Mouse (Mus musculus): ENCODE measurements around the gene Crk. TPM values are rescaled to one million over a fixed set of nuclear protein-coding genes. Genes with fewer than 3 reads are reported as not detected.
A peak's percentile ranks its signal among the peaks of the same experiment; 100 is the strongest.
"Not testable (repeated sequence)": the region's sequence is repeated elsewhere in the genome, so short reads cannot be mapped to it uniquely, and the experiment has no call there.

Gene Crk
- polyA plus RNA-seq, 1 experiment from 2014 or later, result 137 TPM

GRCm38 (mm10) chr11:75674875-75675274 is 4.2 kb upstream of the Crk start:
- no peaks in the 10 kb centered on the region for H3K27me3 ChIP-seq (replicated peaks)
- 0 out of 2 replicates have a peak, but pooled peaks cover 3% of the 10 kb centered on the region for H3K4me1 ChIP-seq
- ATAC-seq (ENCODE audit: low FRiP score, low read depth), result no peak
- H3K9ac ChIP-seq, result no peak overlapping the region
- no peaks in the 10 kb centered on the region for H3K9me3 ChIP-seq
- H3K4me2 ChIP-seq (replicated peaks), result no peak overlapping the region
- H3K36me3 ChIP-seq, result peaks cover 3% of the 10 kb centered on the region; the same call in 1 of the 2 replicates
- H3K27ac ChIP-seq, result no peak overlapping the region
- 80% methylated on average over 3 of the region's 3 CpGs for WGBS
- no peak overlapping the region for H3K4me3 ChIP-seq

DNA sequence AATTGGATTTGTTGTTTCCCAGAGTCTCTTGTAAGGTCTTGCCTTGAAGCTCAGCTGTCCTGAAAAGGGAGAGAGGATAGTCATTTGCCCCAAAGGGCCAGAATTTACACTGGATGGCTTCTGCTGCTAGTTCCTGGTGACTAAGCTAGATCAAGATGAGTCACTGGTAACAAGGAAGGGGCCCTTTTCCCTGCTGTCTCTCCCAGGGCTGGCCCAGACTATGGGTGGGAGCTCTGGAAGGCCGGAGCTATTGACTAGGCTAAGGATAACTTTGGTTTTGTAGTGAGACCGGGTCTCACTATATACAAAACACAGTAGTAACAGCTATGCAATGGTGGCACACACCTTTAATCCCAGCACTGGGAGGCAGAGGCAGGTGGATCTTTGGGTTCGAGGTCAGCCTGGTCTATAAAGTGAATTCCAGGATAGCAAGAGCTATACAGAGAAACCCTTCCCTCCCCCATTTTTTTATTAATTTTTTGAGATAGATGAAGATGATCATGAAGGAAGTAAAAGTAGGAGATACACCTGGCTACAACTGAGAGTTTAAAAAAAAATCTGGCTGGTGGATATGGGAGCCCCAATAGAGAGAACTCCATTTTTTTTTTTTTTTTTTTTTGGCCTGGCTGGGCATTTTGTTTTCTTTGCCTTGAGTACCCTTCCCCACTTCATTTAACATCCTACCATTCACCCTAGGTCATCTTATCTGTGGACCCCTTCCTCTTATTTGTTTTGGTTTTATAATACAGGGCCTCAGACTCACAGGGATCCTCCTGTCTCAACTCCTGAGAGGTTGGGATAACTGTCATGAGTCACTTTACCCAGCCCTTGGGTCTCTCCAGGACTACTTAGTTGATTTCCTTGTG is 945 bp upstream of the Crk start:
- ATAC-seq (ENCODE audit: low FRiP score, low read depth), result no peak
- Histone ChIP-seq H3K4me3 (peak overlapping the region; percentile 97), H3K27me3 (replicated peaks) (no peaks in the 10 kb centered on the region), H3K4me2 (replicated peaks) (peak overlapping the region; percentile 93), H3K27ac (no peak overlapping the region), H3K9me3 (no peaks in the 10 kb centered on the region), H3K36me3 (no peaks in the 10 kb centered on the region), H3K9ac (0 out of 2 replicates have a peak overlapping the region, but pooled peaks have one; percentile 95), H3K4me1 (peaks cover 12% of the 10 kb centered on the region)
- 85% methylated on average over 3 of the region's 3 CpGs for WGBS

GRCm38 (mm10) chr11:75679439-75680171 is 546 bp downstream of the Crk start:
- Histone ChIP-seq H3K27ac (peak overlapping the region; percentile 82), H3K9ac (peak overlapping the region; percentile 95), H3K4me2 (replicated peaks) (peak overlapping the region; percentile 93), H3K4me3 (peak overlapping the region; percentile 97), H3K36me3 (0 out of 2 replicates have a peak, but pooled peaks cover 6% of the 10 kb centered on the region), H3K9me3 (no peaks in the 10 kb centered on the region), H3K27me3 (replicated peaks) (no peaks in the 10 kb centered on the region), H3K4me1 (peaks cover 12% of the 10 kb centered on the region)
- peak; percentile 81 for ATAC-seq (ENCODE audit: low FRiP score, low read depth)
- under 1% methylated on average over 43 of the region's 43 CpGs for WGBS

- no peak overlapping the region for H3K27ac ChIP-seq
- no peaks in the 10 kb centered on the region for H3K27me3 ChIP-seq (replicated peaks)
- H3K36me3 ChIP-seq, result 0 out of 2 replicates have a peak, but pooled peaks cover 9% of the 10 kb centered on the region
- no peak overlapping the region for H3K4me2 ChIP-seq (replicated peaks)
- ATAC-seq (ENCODE audit: low FRiP score, low read depth), result no peak
- WGBS, result 95% methylated on average over 5 of the region's 5 CpGs
- H3K4me3 ChIP-seq, result no peak overlapping the region
- no peak overlapping the region for H3K9ac ChIP-seq
- H3K9me3 ChIP-seq, result no peaks in the 10 kb centered on the region
- H3K4me1 ChIP-seq, result peaks cover 9% of the 10 kb centered on the region
Measured at GRCm38 (mm10) chr11:75684462-75684861, 5.4 kb downstream of the Crk start.

DNA sequence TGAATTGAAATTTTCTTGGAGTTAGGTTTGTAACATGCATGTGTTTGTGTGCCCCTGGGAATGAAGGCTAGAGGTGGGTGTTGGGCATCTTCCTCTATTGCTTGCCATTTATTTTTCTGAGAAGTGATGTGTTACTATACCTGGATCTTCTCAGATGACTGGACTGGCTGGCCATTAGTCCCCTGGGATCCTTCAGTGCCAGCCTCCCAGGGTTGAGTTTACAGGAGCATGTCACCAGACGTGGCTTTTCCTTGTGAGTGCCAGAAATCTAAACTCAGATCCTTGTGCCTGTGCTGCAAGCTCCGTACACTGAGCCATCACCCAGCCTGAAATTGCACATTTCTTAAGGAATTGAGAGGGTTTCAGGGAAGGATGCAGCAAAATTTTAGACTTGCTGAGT is 5.9 kb downstream of the Crk start:
- no peak overlapping the region for H3K9ac ChIP-seq
- WGBS, result 75% methylated on average over 2 of the region's 2 CpGs

DNA sequence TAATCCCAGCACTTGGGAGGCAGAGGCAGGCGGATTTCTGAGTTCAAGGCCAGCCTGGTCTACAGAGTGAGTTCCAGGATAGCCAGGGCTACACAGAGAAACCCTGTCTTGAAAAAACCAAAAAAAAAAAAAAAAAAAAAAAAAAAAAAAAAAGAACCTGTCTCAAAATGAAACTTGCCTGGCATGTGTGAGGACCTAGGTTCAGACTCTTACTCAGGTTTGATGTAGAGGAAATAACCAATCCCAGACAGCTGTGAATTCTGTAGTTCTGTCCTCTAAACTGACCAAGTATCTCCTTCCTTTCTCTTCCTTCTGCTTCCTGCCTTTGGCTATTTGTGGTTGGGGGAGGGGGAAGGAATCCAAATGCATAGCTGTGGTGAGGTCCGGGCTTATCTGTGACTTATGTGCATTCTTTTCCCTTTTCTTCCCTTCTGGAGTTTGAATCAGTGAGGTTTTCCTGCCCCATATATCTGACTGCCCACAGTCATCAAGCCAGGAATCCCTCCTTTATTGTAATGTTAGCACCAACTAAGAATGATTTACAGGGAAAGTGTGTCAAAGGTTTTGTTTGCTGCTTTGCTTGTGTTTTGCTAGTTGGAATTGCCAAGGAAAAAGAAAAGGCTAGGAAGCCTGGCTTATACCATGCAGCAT is 8.4 kb downstream of the Crk start:
- ATAC-seq (ENCODE audit: low FRiP score, low read depth), result no peak
- Histone ChIP-seq H3K9me3 (no peaks in the 10 kb centered on the region), H3K27me3 (replicated peaks) (no peaks in the 10 kb centered on the region), H3K27ac (no peak overlapping the region), H3K36me3 (peaks cover 20% of the 10 kb centered on the region), H3K9ac (no peak overlapping the region), H3K4me2 (replicated peaks) (no peak overlapping the region), H3K4me1 (no peaks in the 10 kb centered on the region), H3K4me3 (no peak overlapping the region)
- WGBS, result 71% methylated on average over 2 of the region's 2 CpGs

More for the DNA sequence above, 5.9 kb downstream of the Crk start:
- no peak for ATAC-seq (ENCODE audit: low FRiP score, low read depth)
- Histone ChIP-seq H3K4me1 (peaks cover 8% of the 10 kb centered on the region), H3K27me3 (replicated peaks) (no peaks in the 10 kb centered on the region), H3K27ac (no peak overlapping the region), H3K36me3 (0 out of 2 replicates have a peak, but pooled peaks cover 9% of the 10 kb centered on the region), H3K9me3 (no peaks in the 10 kb centered on the region), H3K4me2 (replicated peaks) (no peak overlapping the region), H3K4me3 (no peak overlapping the region)

DNA sequence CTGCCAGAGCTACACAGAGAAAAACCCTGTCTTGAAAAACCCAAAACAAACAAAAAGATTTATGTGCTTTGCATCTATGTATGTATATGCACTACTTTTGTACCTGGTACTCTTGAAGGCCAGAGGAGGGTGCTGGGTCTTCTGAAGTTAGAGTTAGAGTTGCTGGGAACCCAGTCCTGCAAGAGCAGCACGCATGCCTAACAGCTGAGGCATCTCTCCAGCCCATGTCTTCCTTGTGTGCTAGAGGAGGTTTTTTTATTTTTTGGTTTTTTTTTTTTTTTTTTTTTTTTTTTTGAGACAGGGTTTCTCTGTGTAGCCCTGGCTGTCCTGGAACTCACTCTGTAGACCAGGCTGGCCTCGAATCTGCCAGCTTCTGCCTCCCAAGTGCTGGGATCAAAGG is 9.1 kb downstream of the Crk start:
- H3K9ac ChIP-seq, result no peak overlapping the region
- no peaks in the 10 kb centered on the region for H3K4me1 ChIP-seq
- no peaks in the 10 kb centered on the region for H3K9me3 ChIP-seq
- no peak for ATAC-seq (ENCODE audit: low FRiP score, low read depth)
- no peak overlapping the region for H3K4me2 ChIP-seq (replicated peaks)
- peaks cover 25% of the 10 kb centered on the region for H3K36me3 ChIP-seq
- 97% methylated on average over 2 of the region's 2 CpGs for WGBS
- no peaks in the 10 kb centered on the region for H3K27me3 ChIP-seq (replicated peaks)
- H3K27ac ChIP-seq, result no peak overlapping the region
- H3K4me3 ChIP-seq, result no peak overlapping the region

DNA sequence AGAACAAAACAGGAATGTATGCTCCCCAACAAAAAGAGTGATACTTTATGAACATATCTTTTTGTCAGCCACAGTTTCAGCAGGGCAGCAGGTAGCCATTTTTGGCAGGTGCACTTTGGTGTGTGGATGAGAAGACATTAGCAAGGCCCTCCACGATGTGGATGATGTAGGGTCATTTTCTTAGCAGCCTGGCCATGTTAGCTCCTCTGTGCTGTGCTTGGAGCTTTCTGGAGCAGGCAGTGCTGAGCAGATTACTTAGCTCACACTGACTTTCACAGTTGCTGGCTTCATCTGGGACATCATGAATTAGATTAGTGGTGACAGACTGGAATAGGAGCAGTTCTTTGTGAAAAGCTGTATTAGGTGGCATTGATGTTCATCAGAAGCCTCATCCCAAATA is 10.9 kb downstream of the Crk start:
- no peaks in the 10 kb centered on the region for H3K27me3 ChIP-seq (replicated peaks)
- no peak for ATAC-seq (ENCODE audit: low FRiP score, low read depth)
- H3K9ac ChIP-seq, result no peak overlapping the region
- H3K27ac ChIP-seq, result no peak overlapping the region
- no peaks in the 10 kb centered on the region for H3K4me1 ChIP-seq
- H3K4me2 ChIP-seq (replicated peaks), result no peak overlapping the region
- WGBS, result 90% methylated on average over 1 of the region's 1 CpGs
- H3K4me3 ChIP-seq, result no peak overlapping the region
- peaks cover 38% of the 10 kb centered on the region for H3K36me3 ChIP-seq
- H3K9me3 ChIP-seq, result no peaks in the 10 kb centered on the region

GRCm38 (mm10) chr11:75691047-75691446 is 12.0 kb downstream of the Crk start:
- ATAC-seq (ENCODE audit: low FRiP score, low read depth), result no peak
- Histone ChIP-seq H3K27ac (no peak overlapping the region), H3K4me1 (no peaks in the 10 kb centered on the region), H3K4me2 (replicated peaks) (no peak overlapping the region), H3K27me3 (replicated peaks) (no peaks in the 10 kb centered on the region), H3K36me3 (peaks cover 41% of the 10 kb centered on the region), H3K4me3 (no peak overlapping the region), H3K9me3 (no peaks in the 10 kb centered on the region), H3K9ac (no peak overlapping the region)

GRCm38 (mm10) chr11:75693570-75693969 is 14.5 kb downstream of the Crk start:
- Histone ChIP-seq H3K36me3 (peaks cover 60% of the 10 kb centered on the region), H3K9me3 (no peaks in the 10 kb centered on the region), H3K27ac (no peak overlapping the region), H3K4me2 (replicated peaks) (no peak overlapping the region), H3K9ac (no peak overlapping the region), H3K4me1 (no peaks in the 10 kb centered on the region), H3K27me3 (replicated peaks) (no peaks in the 10 kb centered on the region), H3K4me3 (no peak overlapping the region)
- no peak for ATAC-seq (ENCODE audit: low FRiP score, low read depth)
- WGBS, result 94% methylated on average over 5 of the region's 5 CpGs

DNA sequence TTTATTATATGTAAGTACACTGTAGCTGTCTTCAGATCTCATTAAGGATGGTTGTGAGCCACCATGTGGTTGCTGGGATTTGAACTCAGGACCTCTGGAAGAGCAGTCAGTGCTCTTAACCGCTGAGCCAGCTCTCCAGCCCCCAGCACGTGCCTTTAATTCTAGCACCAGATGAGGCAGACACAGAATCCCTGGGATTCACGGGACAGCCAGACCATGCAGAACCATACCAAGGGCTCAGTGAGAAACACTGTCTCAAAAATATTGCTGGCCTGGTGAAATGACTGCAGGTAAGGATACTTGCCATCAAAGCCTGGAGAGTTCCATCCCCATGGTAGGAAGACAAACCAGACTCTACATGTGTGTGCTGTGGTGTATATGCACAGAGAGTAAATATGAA is 18.4 kb downstream of the Crk start:
- H3K27ac ChIP-seq; ATAC-seq (ENCODE audit: low FRiP score, low read depth); H3K9me3 ChIP-seq; H3K9ac ChIP-seq; H3K27me3 ChIP-seq (replicated peaks); H3K4me1 ChIP-seq; H3K4me2 ChIP-seq (replicated peaks); H3K4me3 ChIP-seq: not testable (repeated sequence)
- H3K36me3 ChIP-seq, result peaks cover 66% of the 10 kb centered on the region
- 94% methylated on average over 3 of the region's 3 CpGs for WGBS

DNA sequence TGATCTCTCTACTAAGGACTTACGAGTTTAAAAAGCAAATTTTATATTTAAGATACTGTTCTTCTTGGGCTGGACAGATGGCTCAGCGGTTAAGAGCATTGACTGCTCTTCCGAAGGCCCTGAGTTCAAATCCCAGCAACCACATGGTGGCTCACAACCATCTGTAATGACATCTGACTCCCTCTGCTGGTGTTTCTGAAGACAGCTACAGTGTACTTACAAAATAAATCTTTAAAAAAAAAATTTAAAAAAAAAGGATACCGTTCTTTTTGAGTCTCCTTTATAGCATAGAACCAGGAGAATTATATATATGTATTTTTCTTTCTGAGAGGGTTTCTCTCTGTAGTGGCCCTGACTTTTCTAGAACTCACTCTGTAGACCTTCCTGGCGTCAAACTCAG is 21.5 kb downstream of the Crk start:
- Histone ChIP-seq H3K27me3 (replicated peaks) (no peaks in the 10 kb centered on the region), H3K9me3 (no peaks in the 10 kb centered on the region), H3K4me1 (no peaks in the 10 kb centered on the region), H3K4me3 (no peak overlapping the region), H3K4me2 (replicated peaks) (no peak overlapping the region), H3K9ac (no peak overlapping the region), H3K27ac (no peak overlapping the region), H3K36me3 (peaks cover 57% of the 10 kb centered on the region)
- 96% methylated on average over 5 of the region's 5 CpGs for WGBS
- ATAC-seq (ENCODE audit: low FRiP score, low read depth), result no peak
